Mouse (Mus musculus) MEL (cell line): Measurements from ENCODE around the gene Hoxb9. TPM values are rescaled to one million over a fixed set of nuclear protein-coding genes. Genes with fewer than 3 reads are reported as not detected.

ENCODE experiments used
- DNase-seq: peaks from one replicate; pipeline ENCODE4 v3.0.0; 2011; ENCODE audit warnings: low read depth, low spot score
- H3K27ac ChIP-seq: 2 replicates; pipeline ENCODE4 v1.5.1; 2012; ENCODE audit warnings: low read depth, mild to moderate bottlenecking, control low read depth, low read length, moderate library complexity; ENCODE audit not compliant: control insufficient read depth
- H3K27me3 ChIP-seq, 2 experiments: fragments of 150-350 bp in 1 of 2; sonication (generic) in 1 of 2; 2 replicates each; pipeline ENCODE4 v1.6.1; 2012; ENCODE audit warnings: low read length in 2 of 2, mild to moderate bottlenecking in 2 of 2, improper control_type of control experiment in 1 of 2, moderate library complexity in 1 of 2; ENCODE audit not compliant: insufficient read depth in 2 of 2, control insufficient read depth in 1 of 2
- H3K36me3 ChIP-seq, 2 experiments: 2 replicates each; pipeline ENCODE4 v1.6.1; 2012 to 2014; ENCODE audit warnings: low read length in 2 of 2, improper control_type of control experiment in 1 of 2, inconsistent platforms in 1 of 2, mild to moderate bottlenecking in 1 of 2; ENCODE audit not compliant: insufficient read depth in 2 of 2, control insufficient read depth in 1 of 2
- H3K4me1 ChIP-seq, 2 experiments: fragments of 150-350 bp in 1 of 2; sonication (generic) in 1 of 2; 2 replicates each; pipeline ENCODE4 v1.6.1; 2012; ENCODE audit warnings: low read length in 2 of 2, improper control_type of control experiment in 1 of 2, mild to moderate bottlenecking in 1 of 2; ENCODE audit not compliant: insufficient read depth in 2 of 2, control insufficient read depth in 1 of 2
- H3K4me3 ChIP-seq, 2 experiments: fragments of 150-350 bp in 1 of 2; sonication (generic) in 1 of 2; 2 replicates each; pipeline ENCODE4 v1.5.1; 2012; ENCODE audit warnings: low read depth in 2 of 2, low read length in 2 of 2, mild to moderate bottlenecking in 2 of 2, moderate library complexity in 2 of 2, control low read depth in 1 of 2, improper control_type of control experiment in 1 of 2; ENCODE audit not compliant: control insufficient read depth in 1 of 2, insufficient read depth in 1 of 2
- H3K79me2 ChIP-seq: 2 replicates; pipeline ENCODE4 v1.6.1; 2012; ENCODE audit warnings: mild to moderate bottlenecking, low read length, moderate library complexity; ENCODE audit not compliant: control insufficient read depth, poor library complexity, insufficient read depth
- H3K9ac ChIP-seq: 2 replicates; pipeline ENCODE4 v1.6.1; 2012; ENCODE audit warnings: low read depth, mild to moderate bottlenecking, control low read depth, low read length, moderate library complexity; ENCODE audit not compliant: control insufficient read depth, poor library complexity, severe bottlenecking
- H3K9me3 ChIP-seq: fragments of 150-350 bp; sonication (generic); replicated peaks from 2 replicates; pipeline ENCODE4 v1.6.1; 2012; ENCODE audit warnings: mild to moderate bottlenecking, low read length, improper control_type of control experiment, moderate library complexity; ENCODE audit not compliant: insufficient read depth
- CHD1 ChIP-seq: IDR thresholded peaks from 2 replicates; pipeline ENCODE4 v1.6.1; 2012; ENCODE audit warnings: low read depth, mild to moderate bottlenecking, inconsistent platforms, low read length, improper control_type of control experiment
- CTCF ChIP-seq, 3 experiments: IDR thresholded peaks in 2 of 3; conservative IDR thresholded peaks in 1 of 3; 2 replicates each; pipeline ENCODE4 v1.5.1; 2011 to 2012; ENCODE audit warnings: low read length in 3 of 3, low read depth in 2 of 3, mild to moderate bottlenecking in 2 of 3, improper control_type of control experiment in 1 of 3, inconsistent platforms in 1 of 3, mixed read lengths in 1 of 3, moderate library complexity in 1 of 3; ENCODE audit not compliant: control insufficient read depth in 1 of 3, insufficient read depth in 1 of 3, poor library complexity in 1 of 3, severe bottlenecking in 1 of 3
- E2F4 ChIP-seq: IDR thresholded peaks from 2 replicates; pipeline ENCODE4 v1.6.1; 2011; ENCODE audit warnings: low read depth, low read length, improper control_type of control experiment, borderline replicate concordance
- EP300 ChIP-seq, 2 experiments: IDR thresholded peaks; 2 replicates each; pipeline ENCODE4 v1.6.1; 2011; ENCODE audit warnings: improper control_type of control experiment in 2 of 2, low read length in 2 of 2, low read depth in 1 of 2, mild to moderate bottlenecking in 1 of 2
- ETS1 ChIP-seq: IDR thresholded peaks from 2 replicates; pipeline ENCODE4 v1.6.1; 2012; ENCODE audit warnings: low read depth, mild to moderate bottlenecking, inconsistent platforms, low read length, improper control_type of control experiment, moderate library complexity
- HCFC1 ChIP-seq: IDR thresholded peaks from 2 replicates; pipeline ENCODE4 v1.6.1; 2012; ENCODE audit warnings: low read depth, mild to moderate bottlenecking, inconsistent platforms, low read length, improper control_type of control experiment, moderate library complexity
- MAZ ChIP-seq: IDR thresholded peaks from 2 replicates; pipeline ENCODE4 v1.6.1; 2012; ENCODE audit warnings: low read depth, mild to moderate bottlenecking, inconsistent platforms, low read length, improper control_type of control experiment
- MEF2A ChIP-seq: IDR thresholded peaks from 2 replicates; pipeline ENCODE4 v1.6.1; 2014; ENCODE audit warnings: low read depth, mild to moderate bottlenecking, inconsistent platforms, low read length, improper control_type of control experiment; ENCODE audit not compliant: poor library complexity, insufficient replicate concordance, severe bottlenecking; ENCODE audit errors: extremely low read depth
- MYB ChIP-seq: IDR thresholded peaks from 2 replicates; pipeline ENCODE4 v1.6.1; 2011; ENCODE audit warnings: mild to moderate bottlenecking, low read depth, low read length, improper control_type of control experiment
- MYC ChIP-seq: IDR thresholded peaks from 2 replicates; pipeline ENCODE4 v1.6.1; 2011; ENCODE audit warnings: low read depth, mild to moderate bottlenecking, low read length, improper control_type of control experiment, moderate library complexity
- NELFE ChIP-seq: IDR thresholded peaks from 2 replicates; pipeline ENCODE4 v1.6.1; 2011; ENCODE audit warnings: low read depth, low read length, improper control_type of control experiment
- NRF1 ChIP-seq: IDR thresholded peaks from 2 replicates; pipeline ENCODE4 v1.6.1; 2014; ENCODE audit warnings: low read depth, mild to moderate bottlenecking, inconsistent platforms, low read length, improper control_type of control experiment, moderate library complexity; ENCODE audit not compliant: poor library complexity, insufficient read depth, severe bottlenecking
- POLR2A ChIP-seq, 2 experiments: IDR thresholded peaks; 2 replicates each; pipeline ENCODE4 v1.6.1; 2011 to 2012; ENCODE audit warnings: low read length in 2 of 2, mild to moderate bottlenecking in 2 of 2, control low read depth in 1 of 2, improper control_type of control experiment in 1 of 2, low read depth in 1 of 2, moderate library complexity in 1 of 2; ENCODE audit not compliant: control insufficient read depth in 1 of 2, insufficient read depth in 1 of 2, poor library complexity in 1 of 2
- RCOR1 ChIP-seq: IDR thresholded peaks from 2 replicates; pipeline ENCODE4 v1.6.1; 2012; ENCODE audit warnings: low read depth, mild to moderate bottlenecking, inconsistent platforms, low read length, improper control_type of control experiment
- SIN3A ChIP-seq: IDR thresholded peaks from 2 replicates; pipeline ENCODE4 v1.6.1; 2012; ENCODE audit warnings: low read length, improper control_type of control experiment, inconsistent platforms
- SMC3 ChIP-seq: IDR thresholded peaks from 2 replicates; pipeline ENCODE4 v1.6.1; 2011; ENCODE audit warnings: low read depth, low read length, improper control_type of control experiment
- TBP ChIP-seq: IDR thresholded peaks from 2 replicates; pipeline ENCODE4 v1.8.0; 2011; ENCODE audit warnings: low read depth, low read length, improper control_type of control experiment
- ZMIZ1 ChIP-seq: IDR thresholded peaks from 2 replicates; pipeline ENCODE4 v1.6.1; 2012; ENCODE audit warnings: low read depth, mild to moderate bottlenecking, inconsistent platforms, low read length, improper control_type of control experiment, moderate library complexity
- polyA plus RNA-seq, 2 experiments: library from polyadenylated mRNA; stranded (reverse) in 1 of 2; unstranded in 1 of 2; fragments of >175 nt in 1 of 2; fragments of >200 nt in 1 of 2; gene quantifications; 2 replicates each; pipeline versions ENCODE4 v1.2.1 to v1.2.4; 2012; ENCODE audit warnings: low replicate concordance in 2 of 2, low read depth in 1 of 2; ENCODE audit not compliant: insufficient read length in 2 of 2, insufficient read depth in 1 of 2, missing spikeins in 1 of 2
- total RNA-seq: library from RNA; depleted of rRNA; stranded (reverse); fragments of 300-350 nt; gene quantifications from 2 replicates; pipeline ENCODE4 v1.2.3, GENCODE M21; 2012

Hoxb9 gene
- total and polyA plus RNA-seq, 3 experiments, result not detected

DNA sequence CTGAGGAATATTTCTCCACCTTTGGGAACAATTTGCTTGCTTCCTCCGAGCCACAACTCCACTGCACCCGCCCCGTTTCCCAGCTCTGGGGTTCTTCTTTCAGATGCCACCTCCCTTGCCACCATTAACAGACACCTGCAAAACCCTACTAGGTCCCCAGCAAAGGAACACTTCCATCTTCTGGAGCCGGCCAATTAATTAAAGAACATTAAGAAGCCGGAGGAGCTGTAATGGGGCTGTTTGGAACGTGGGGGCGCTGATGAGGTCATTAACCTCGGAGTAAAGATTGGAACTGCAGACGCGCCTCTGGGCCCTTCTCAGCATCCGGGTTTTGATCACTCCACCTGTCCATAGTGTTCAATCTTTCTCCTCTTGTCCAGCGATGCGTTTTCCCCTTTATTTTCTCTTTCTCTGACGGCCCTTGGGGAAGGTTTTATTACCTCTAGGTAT lies 15.2 kb upstream of the Hoxb9 start:
- Histone ChIP-seq H3K4me1 (no peaks in the 10 kb centered on the region), H3K4me3 (no peak overlapping the region), H3K27ac (no peak overlapping the region), H3K9me3 (no peaks in the 10 kb centered on the region), H3K27me3 (peaks cover 12 to 15% of the 10 kb centered on the region in 2 experiments), H3K79me2 (no peaks in the 10 kb centered on the region), H3K9ac (no peak overlapping the region), H3K36me3 (no peaks in the 10 kb centered on the region)
- TF ChIP-seq CTCF (IDR thresholded peaks at IDR 0.05 in 2 of 3, conservative IDR thresholded peaks at IDR 0.05 in 1 of 3; ENCODE audit: control insufficient read depth in 1 of 3, insufficient read depth in 1 of 3, low read depth in 2 of 3, low read length in 3 of 3, poor library complexity in 1 of 3, severe bottlenecking in 1 of 3) (peak in 2 of 3 experiments; percentile 14 to 15; a peak in 1 of 6 replicates), RCOR1 (no peak)
- DNase-seq, result no peak

DNA sequence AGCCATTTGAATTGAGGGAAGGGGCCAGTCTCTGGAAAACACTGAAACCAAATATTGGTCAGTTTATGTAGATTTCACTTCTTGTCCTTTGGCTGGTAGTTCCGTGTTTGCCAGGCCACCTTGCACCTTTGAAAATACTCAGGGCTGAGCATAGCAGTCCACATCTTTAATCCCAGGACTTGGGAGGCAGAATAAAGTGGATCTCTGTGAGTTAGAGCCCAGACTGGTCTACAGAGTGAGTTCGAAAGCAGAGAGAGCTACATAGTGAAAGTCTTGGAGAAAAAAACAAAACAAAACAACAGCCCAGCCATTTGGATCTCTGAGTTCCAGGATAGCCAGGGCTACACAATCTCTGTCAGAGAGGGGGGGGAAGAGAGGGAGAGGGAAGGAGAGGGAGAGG lies 14.1 kb upstream of the Hoxb9 start:
- H3K9me3 ChIP-seq, result no peaks in the 10 kb centered on the region
- H3K4me1 ChIP-seq, result no peaks in the 10 kb centered on the region
- H3K9ac ChIP-seq, result no peak overlapping the region
- no peak for TF ChIP-seq ETS1
- no peak for TF ChIP-seq NRF1
- no peak for TF ChIP-seq MAZ
- TF ChIP-seq MYB, result no peak
- no peak for TF ChIP-seq CHD1
- TF ChIP-seq E2F4, result no peak
- no peak for TF ChIP-seq SMC3
- no peak for TF ChIP-seq NELFE
- no peak for TF ChIP-seq POLR2A (IDR thresholded peaks at IDR 0.05; ENCODE audit: control insufficient read depth in 1 of 2, insufficient read depth in 1 of 2, low read depth in 1 of 2, low read length in 2 of 2, poor library complexity in 1 of 2)
- TF ChIP-seq TBP, result no peak
- TF ChIP-seq EP300 (IDR thresholded peaks at IDR 0.05; ENCODE audit: low read depth in 1 of 2, low read length in 2 of 2), result no peak
- TF ChIP-seq MEF2A, result no peak
- no peak for TF ChIP-seq SIN3A
- no peak for TF ChIP-seq MYC
- no peak for TF ChIP-seq RCOR1
- no peak for TF ChIP-seq HCFC1
- no peak for TF ChIP-seq ZMIZ1
- H3K4me3 ChIP-seq, result no peak overlapping the region
- H3K36me3 ChIP-seq, result no peaks in the 10 kb centered on the region
- H3K27ac ChIP-seq, result no peak overlapping the region
- peaks cover 12 to 15% of the 10 kb centered on the region in 2 experiments for H3K27me3 ChIP-seq
- DNase-seq, result no peak
- H3K79me2 ChIP-seq, result no peaks in the 10 kb centered on the region
